Mouse (Mus musculus): ENCODE measurements around the gene Hsh2d. TPM values are rescaled to one million over a fixed set of nuclear protein-coding genes. Genes with fewer than 3 reads are reported as not detected.

The Hsh2d gene
- polyA plus RNA-seq (2016; fragmentation: Nextera tagmentation; extraction: Ambion mirVana) = not detected in 2 replicates

DNA sequence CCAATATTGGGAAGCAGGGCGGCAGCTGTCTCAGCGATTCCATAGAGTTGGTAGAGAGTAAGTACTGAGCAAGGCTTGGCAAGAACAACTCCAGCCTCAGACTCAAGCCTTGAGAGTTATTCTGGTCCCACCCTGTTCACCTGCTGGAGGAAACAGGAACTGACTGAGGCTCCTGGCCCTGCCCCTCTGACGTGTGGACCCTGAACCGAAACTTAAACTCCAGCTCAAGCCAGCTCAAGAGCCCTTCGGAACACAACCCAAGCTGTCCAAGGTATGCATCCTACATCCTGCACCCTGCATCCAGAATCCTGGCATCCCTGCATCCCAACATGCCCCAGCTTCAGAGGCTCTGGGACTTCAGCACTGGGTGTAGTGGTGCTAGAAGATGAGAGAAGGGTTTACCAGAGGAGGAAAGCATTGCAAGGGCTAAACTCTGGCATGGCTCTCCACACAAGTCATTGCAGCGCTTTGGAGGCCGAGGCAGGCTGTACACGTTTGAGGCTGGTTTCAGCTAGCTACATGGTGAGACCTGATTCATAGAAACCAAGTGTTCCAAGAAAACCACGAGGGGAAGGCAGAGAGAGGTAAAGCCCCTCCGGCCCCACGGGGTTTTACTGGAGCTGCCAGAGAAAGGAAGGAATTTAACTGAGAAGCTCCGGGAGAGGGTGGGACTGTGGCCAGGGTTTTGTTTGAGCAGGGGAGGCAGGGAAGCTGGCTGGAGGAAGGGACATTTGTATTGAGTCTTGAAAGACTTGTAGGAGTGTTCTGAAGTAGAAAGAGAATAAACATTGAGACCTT is at the start of gene Hsh2d:
Gene Hsh2d (plus strand): TSS at position 222 of the 798 bp plus-strand sequence.
- no peaks in the 10 kb centered on the region for H3K4me1 ChIP-seq (replicated peaks)
- no peak within 1 kb of the TSS for H3K27ac ChIP-seq
- no peaks in the 10 kb centered on the region for H3K27me3 ChIP-seq (ENCODE audit: insufficient read depth, poor library complexity, severe bottlenecking)
- DNase-seq (ENCODE audit: low spot score) = no peak
- H3K36me3 ChIP-seq = no peaks in the 10 kb centered on the region
- no peak within 1 kb of the TSS for H3K4me3 ChIP-seq
- H3K9me3 ChIP-seq = no peaks in the 10 kb centered on the region
- WGBS = 73% methylated on average over 12 of the region's 12 CpGs

DNA sequence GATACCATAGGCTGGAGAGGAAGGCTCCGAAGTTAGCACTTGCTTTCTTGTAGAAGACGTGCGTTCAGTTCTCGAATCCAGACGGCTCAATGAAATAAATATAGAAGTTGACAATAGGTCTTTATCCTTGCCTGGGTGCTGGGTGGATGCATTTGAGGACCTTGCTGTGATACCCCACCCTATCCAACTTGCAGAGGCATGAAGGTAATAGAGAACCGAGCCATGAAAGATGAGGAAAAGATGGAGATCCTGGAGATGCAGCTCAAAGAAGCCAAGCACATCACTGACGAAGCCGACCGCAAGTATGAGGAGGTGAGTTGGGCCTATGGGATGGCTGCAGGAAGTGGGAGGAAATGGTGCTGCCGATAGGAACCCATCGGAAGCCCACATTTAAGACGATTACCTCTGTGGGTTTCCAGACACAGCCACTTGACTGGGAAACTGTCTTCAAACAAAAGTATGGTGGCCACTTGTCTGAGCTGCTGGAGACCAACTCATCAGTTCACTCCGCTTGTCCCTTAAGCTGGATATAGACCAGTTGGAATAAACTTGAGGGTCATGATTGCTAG is 46.1 kb upstream of the Hsh2d start:
- H3K4me3 ChIP-seq = no peak overlapping the region
- WGBS = 94% methylated on average over 13 of the region's 13 CpGs
- no peak overlapping the region for H3K27ac ChIP-seq
- H3K4me1 ChIP-seq (replicated peaks) = peaks cover 2% of the 10 kb centered on the region; the same call in 1 of the 2 replicates
- no peaks in the 10 kb centered on the region for H3K9me3 ChIP-seq
- peaks cover 100% of the 10 kb centered on the region for H3K36me3 ChIP-seq
- no peak for DNase-seq (ENCODE audit: low spot score)
- no peaks in the 10 kb centered on the region for H3K27me3 ChIP-seq (ENCODE audit: insufficient read depth, poor library complexity, severe bottlenecking)

DNA sequence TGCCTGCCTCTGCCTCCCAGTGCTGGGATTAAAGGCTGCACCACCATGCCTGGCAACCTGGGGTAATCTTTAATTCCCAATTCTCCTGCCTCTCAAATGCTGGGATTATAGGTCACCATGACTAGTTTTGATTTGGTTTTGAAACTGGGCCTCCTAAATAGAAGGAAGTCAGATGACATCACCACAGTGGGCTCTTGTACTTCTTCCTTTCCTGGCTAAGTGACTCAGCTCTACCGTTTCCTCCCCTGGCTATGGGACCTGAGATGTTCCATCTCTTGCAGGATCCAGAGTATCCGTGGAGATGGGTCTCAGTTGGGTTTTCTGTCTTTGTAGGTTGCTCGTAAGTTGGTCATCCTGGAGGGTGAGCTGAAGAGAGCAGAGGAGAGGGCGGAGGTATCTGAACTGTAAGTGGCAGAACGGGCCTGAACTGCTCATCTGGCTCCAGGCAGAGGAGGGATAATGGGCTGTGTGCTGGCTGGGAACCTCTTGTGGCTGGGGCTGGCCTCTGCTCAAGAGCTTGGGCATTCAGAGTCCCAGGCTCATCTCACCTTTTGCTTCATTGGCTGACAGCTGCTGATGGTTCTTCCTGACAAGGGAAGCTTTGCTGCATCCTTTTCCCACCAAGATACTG is 45.0 kb upstream of the Hsh2d start:
- Histone ChIP-seq H3K27ac (no peak overlapping the region), H3K36me3 (peaks cover 97% of the 10 kb centered on the region), H3K4me3 (no peak overlapping the region), H3K4me1 (replicated peaks) (no peaks in the 10 kb centered on the region), H3K27me3 (ENCODE audit: insufficient read depth, poor library complexity, severe bottlenecking) (no peaks in the 10 kb centered on the region), H3K9me3 (no peaks in the 10 kb centered on the region)
- WGBS = 87% methylated on average over 5 of the region's 5 CpGs
- DNase-seq (ENCODE audit: low spot score) = no peak

DNA sequence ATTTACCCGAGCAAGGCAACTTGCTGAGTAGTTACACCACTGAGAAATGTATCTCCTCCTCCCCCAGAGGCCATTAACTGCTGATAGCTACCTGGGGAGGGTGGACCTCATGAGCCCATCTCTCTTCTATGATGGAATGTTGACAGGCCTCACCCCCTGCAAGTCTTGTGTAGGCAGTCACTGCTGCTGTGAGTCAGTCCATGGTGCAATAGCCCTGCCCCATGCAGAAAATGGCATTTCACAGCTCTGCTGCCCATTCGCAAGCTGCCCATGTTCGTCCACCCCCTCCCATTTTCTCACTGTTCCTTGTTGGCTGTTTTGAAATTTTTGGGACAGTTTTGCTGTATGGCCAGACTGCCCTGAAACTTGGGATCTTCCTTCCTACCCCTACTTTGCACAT is 43.9 kb upstream of the Hsh2d start:
- Histone ChIP-seq H3K27ac (no peak overlapping the region), H3K9me3 (no peaks in the 10 kb centered on the region), H3K4me3 (no peak overlapping the region), H3K36me3 (peaks cover 97% of the 10 kb centered on the region), H3K4me1 (replicated peaks) (no peaks in the 10 kb centered on the region), H3K27me3 (ENCODE audit: insufficient read depth, poor library complexity, severe bottlenecking) (no peaks in the 10 kb centered on the region)
- WGBS = 91% methylated on average over 3 of the region's 3 CpGs
- no peak for DNase-seq (ENCODE audit: low spot score)

DNA sequence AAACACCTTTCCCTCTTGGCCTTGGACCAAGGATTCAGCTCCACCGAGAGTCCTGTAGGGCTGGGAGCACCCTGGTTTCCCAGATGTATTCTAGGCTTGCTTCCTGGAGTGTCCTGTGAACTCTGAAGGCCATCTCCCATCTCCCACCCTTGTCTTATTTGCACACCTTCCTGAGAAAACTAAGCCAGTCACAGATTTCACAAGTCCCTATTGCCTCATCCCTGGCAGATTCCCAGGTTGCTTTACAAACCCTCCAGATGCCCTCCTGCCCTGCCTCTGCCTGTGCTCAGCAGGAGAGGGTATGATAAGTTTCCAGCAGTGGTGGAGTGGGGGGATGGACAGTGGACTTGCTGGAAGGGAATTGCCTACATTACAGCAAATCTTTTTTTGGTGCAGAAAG is 43.4 kb upstream of the Hsh2d start:
- no peak overlapping the region for H3K27ac ChIP-seq
- H3K27me3 ChIP-seq (ENCODE audit: insufficient read depth, poor library complexity, severe bottlenecking) = no peaks in the 10 kb centered on the region
- peaks cover 97% of the 10 kb centered on the region for H3K36me3 ChIP-seq
- H3K9me3 ChIP-seq = no peaks in the 10 kb centered on the region
- no peak overlapping the region for H3K4me3 ChIP-seq
- 100% methylated on average over 1 of the region's 1 CpGs for WGBS
- H3K4me1 ChIP-seq (replicated peaks) = no peaks in the 10 kb centered on the region
- no peak for DNase-seq (ENCODE audit: low spot score)

DNA sequence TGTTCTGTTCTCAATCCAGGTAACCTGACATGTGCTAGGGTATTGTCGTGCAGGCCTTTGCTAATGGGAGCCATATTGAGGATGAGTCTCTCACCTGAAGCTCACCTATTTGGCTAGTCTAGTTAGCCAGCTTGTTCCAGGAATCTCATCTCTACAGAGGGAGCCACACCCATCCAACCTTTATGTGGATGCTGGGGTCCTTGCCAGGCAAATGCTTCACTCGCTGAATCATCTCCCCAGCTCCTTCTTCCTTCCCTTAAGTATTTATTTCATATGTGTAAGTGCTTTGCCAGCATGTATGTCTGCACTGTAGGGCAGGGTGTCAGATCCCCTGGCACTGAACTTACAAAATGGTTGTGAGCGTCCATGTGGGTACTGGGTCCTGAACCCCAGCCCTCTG is 42.9 kb upstream of the Hsh2d start:
- H3K4me1 ChIP-seq (replicated peaks) = no peaks in the 10 kb centered on the region
- H3K27me3 ChIP-seq (ENCODE audit: insufficient read depth, poor library complexity, severe bottlenecking) = no peaks in the 10 kb centered on the region
- WGBS = 86% methylated on average over 3 of the region's 3 CpGs
- no peak overlapping the region for H3K4me3 ChIP-seq
- H3K36me3 ChIP-seq = peaks cover 97% of the 10 kb centered on the region
- H3K27ac ChIP-seq = no peak overlapping the region
- DNase-seq (ENCODE audit: low spot score) = no peak
- no peaks in the 10 kb centered on the region for H3K9me3 ChIP-seq

DNA sequence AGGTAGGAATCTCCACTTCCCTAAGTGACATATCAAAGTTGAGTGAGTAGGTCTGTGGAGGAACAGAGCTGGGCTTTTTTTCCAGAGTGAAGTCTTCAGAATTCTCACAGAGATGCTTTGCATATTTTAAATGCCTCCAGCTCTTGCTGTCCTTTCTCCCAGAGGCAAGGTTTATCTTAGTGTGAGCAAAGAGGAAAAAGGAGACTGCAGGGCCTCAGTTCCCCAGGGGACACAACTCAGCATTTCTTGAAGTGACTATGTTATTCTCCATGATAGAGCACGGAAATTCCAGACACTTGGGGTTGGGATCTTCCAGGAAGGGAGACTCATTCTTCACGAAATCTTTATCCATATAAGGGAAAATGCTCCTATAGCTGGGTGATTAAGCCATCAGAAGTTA is 42.2 kb upstream of the Hsh2d start:
- no peak overlapping the region for H3K4me3 ChIP-seq
- no peak for DNase-seq (ENCODE audit: low spot score)
- H3K9me3 ChIP-seq = no peaks in the 10 kb centered on the region
- no peaks in the 10 kb centered on the region for H3K4me1 ChIP-seq (replicated peaks)
- no peaks in the 10 kb centered on the region for H3K27me3 ChIP-seq (ENCODE audit: insufficient read depth, poor library complexity, severe bottlenecking)
- H3K27ac ChIP-seq = no peak overlapping the region
- 94% methylated on average over 2 of the region's 2 CpGs for WGBS
- peaks cover 97% of the 10 kb centered on the region for H3K36me3 ChIP-seq

DNA sequence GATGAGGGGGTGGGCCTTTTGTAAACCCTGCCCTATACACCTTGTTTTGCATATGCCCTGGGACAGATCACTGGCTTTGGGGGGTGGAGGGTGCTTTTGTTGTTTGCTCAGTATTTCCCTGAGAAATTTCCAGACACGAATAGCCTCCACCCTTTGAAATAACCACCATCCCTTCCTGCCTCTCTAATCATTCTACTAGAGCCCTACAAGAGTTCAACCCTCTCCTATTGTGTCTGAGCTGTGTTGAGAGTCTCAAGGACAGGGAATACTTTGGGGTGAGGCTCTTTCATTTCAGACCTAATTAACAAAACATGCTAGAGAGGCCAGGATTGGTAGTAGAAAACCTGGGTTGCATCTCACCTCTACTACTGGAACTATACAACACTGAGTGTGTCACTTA is 40.4 kb upstream of the Hsh2d start:
- Histone ChIP-seq H3K36me3 (peaks cover 97% of the 10 kb centered on the region), H3K27ac (no peak overlapping the region), H3K9me3 (no peaks in the 10 kb centered on the region), H3K4me1 (replicated peaks) (no peaks in the 10 kb centered on the region), H3K4me3 (no peak overlapping the region), H3K27me3 (ENCODE audit: insufficient read depth, poor library complexity, severe bottlenecking) (no peaks in the 10 kb centered on the region)
- 92% methylated on average over 1 of the region's 1 CpGs for WGBS
- DNase-seq (ENCODE audit: low spot score) = no peak

DNA sequence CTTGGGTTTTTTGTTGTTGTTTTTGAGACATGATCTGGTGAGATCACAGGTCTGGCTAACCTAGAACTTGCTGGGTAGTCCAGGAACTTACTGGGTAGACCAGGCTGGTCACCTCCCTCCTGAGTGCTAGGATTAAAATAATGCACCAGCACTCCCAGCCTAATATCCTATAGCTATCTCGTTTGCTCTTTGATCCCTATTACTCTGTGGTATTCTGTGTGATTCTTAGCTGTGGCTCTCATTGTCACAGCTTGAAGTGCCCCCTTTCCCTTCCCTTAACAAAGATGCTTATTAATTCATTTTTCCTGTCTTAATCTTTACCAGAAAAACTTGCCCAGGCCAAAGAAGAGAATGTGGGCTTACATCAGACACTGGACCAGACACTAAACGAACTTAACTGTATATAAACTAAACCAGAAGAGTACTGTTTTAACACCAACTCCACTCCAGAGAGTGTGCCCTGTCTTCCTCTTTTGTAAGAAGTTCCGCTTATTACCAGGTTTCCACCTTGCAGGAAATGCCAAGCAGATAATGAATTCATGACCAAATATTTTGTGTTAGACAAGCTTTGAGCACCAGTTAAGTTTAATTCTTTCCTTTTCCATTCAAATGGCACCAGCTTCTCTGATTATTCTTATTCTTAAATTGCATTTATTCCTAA is 37.9 kb upstream of the Hsh2d start:
- peaks cover 76% of the 10 kb centered on the region for H3K36me3 ChIP-seq
- H3K4me3 ChIP-seq = no peak overlapping the region
- no peaks in the 10 kb centered on the region for H3K4me1 ChIP-seq (replicated peaks)
- 93% methylated on average over 3 of the region's 3 CpGs for WGBS
- H3K27me3 ChIP-seq (ENCODE audit: insufficient read depth, poor library complexity, severe bottlenecking) = no peaks in the 10 kb centered on the region
- H3K9me3 ChIP-seq = no peaks in the 10 kb centered on the region
- no peak for DNase-seq (ENCODE audit: low spot score)
- H3K27ac ChIP-seq = no peak overlapping the region

DNA sequence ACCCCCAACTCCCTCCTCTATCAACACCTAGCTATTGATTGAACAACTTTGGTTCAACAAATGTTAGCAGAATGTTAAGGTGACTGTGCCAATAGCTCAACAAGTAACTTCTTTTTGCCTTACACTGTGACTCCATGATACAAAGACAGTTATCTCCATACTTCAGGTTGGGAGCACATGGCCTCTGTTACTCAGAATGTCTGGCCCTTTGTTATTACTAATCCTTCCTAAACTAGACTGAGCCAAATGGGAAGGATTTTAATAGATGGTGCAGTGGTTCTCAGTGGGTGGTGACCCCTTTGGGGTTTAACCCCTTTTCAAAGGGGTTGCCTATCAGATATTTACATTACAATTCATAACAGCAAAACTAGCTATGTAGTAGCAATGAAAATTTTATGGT is 36.1 kb upstream of the Hsh2d start:
- Histone ChIP-seq H3K27ac (no peak overlapping the region), H3K27me3 (ENCODE audit: insufficient read depth, poor library complexity, severe bottlenecking) (no peaks in the 10 kb centered on the region), H3K4me3 (no peak overlapping the region), H3K9me3 (no peaks in the 10 kb centered on the region), H3K36me3 (peaks cover 58% of the 10 kb centered on the region), H3K4me1 (replicated peaks) (no peaks in the 10 kb centered on the region)
- DNase-seq (ENCODE audit: low spot score) = no peak

DNA sequence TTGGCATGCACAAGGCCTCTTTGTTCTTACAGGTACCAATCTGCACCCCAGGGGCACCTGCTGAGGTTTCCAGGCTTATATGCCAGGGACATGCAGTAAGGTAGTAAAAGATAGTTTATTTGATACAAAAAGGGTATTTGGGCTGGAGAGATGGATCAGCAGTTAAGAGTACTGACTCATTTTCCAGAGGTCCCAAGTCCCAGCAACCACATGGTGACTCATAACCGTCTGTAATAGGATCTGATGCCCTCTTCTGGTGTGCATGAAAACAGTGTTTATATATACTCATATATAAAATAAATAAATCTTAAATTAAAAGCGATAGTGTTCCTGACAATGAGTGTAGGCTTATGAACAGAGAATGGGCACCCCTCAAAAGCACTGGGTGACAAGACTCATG is 31.3 kb upstream of the Hsh2d start:
- no peaks in the 10 kb centered on the region for H3K9me3 ChIP-seq
- peaks cover 18% of the 10 kb centered on the region for H3K36me3 ChIP-seq
- H3K4me3 ChIP-seq = no peak overlapping the region
- WGBS = 91% methylated on average over 2 of the region's 2 CpGs
- H3K4me1 ChIP-seq (replicated peaks) = peaks cover 25% of the 10 kb centered on the region
- DNase-seq (ENCODE audit: low spot score) = no peak
- no peaks in the 10 kb centered on the region for H3K27me3 ChIP-seq (ENCODE audit: insufficient read depth, poor library complexity, severe bottlenecking)
- no peak overlapping the region for H3K27ac ChIP-seq

DNA sequence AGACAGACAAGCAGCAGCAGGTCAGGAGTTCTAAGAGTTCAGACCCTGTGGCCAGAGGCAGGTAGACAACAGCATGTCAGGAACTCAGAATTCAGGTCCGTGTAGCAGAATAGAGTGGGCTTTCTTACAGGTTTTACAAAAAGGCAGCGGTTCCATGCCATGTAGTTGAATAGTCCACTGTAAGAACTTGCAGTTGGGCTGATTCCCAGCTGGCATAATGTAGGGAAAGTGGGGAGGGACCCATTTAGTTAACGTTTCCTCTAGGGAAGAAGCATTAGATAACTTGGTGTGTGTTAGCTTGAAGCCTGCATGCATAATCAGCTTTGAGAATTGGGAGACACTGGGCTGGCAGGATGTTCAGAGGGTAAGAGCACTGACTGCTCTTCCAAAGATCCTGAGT is 30.7 kb upstream of the Hsh2d start:
- peaks cover 18% of the 10 kb centered on the region for H3K36me3 ChIP-seq
- H3K4me3 ChIP-seq = no peak overlapping the region
- H3K4me1 ChIP-seq (replicated peaks) = peaks cover 25% of the 10 kb centered on the region
- no peaks in the 10 kb centered on the region for H3K27me3 ChIP-seq (ENCODE audit: insufficient read depth, poor library complexity, severe bottlenecking)
- H3K9me3 ChIP-seq = no peaks in the 10 kb centered on the region
- H3K27ac ChIP-seq = no peak overlapping the region
- 81% methylated on average over 3 of the region's 3 CpGs for whole genome bisulfite sequencing
- DNase-seq (ENCODE audit: low spot score) = no peak

DNA sequence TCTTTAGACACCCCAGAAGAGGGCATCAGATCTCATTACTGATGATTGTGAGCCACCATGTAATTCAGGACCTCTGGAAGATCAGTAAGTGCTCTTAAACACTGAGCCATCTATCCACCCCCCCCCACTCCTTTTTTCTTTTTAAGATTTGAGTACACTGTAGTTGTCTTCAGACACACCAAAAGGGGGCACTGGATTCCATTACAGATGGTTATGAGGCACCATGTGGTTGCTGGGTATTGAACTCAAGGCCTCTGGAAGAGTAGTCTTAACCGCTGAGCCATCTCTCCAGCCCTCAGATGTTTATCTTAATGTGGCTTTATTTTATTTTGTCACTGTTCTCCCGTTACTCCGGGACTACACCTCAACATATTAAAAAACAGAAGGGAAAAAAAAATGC is 29.4 kb upstream of the Hsh2d start:
- Histone ChIP-seq H3K4me3 (peak overlapping the region; percentile 97), H3K27ac (peak overlapping the region; percentile 89; the same call in 1 of the 2 replicates), H3K36me3 (peaks cover 24% of the 10 kb centered on the region), H3K4me1 (replicated peaks) (peaks cover 25% of the 10 kb centered on the region), H3K9me3 (no peaks in the 10 kb centered on the region), H3K27me3 (ENCODE audit: insufficient read depth, poor library complexity, severe bottlenecking) (no peaks in the 10 kb centered on the region)
- WGBS = 76% methylated on average over 3 of the region's 3 CpGs
- no peak for DNase-seq (ENCODE audit: low spot score)
